Mouse (Mus musculus) thymus, adult 2 months (tissue): ENCODE data around the gene Wscd2.

ENCODE experiments used
- CTCF ChIP-seq: fragments of 200-500 bp; IDR thresholded peaks from 2 replicates; pipeline ENCODE4 v1.5.1; 2012; ENCODE audit warnings: mild to moderate bottlenecking, control low read depth, low read length, moderate library complexity, borderline replicate concordance; ENCODE audit not compliant: control insufficient read depth, poor library complexity, insufficient read depth; ENCODE audit errors: extremely low read depth
- POLR2A ChIP-seq: fragments of 200-500 bp; IDR thresholded peaks from 2 replicates; pipeline ENCODE4 v1.6.1; 2012; ENCODE audit warnings: mild to moderate bottlenecking, low read length, control low read depth, moderate library complexity; ENCODE audit not compliant: control insufficient read depth, poor library complexity, insufficient read depth; ENCODE audit errors: extremely low read depth

DNA sequence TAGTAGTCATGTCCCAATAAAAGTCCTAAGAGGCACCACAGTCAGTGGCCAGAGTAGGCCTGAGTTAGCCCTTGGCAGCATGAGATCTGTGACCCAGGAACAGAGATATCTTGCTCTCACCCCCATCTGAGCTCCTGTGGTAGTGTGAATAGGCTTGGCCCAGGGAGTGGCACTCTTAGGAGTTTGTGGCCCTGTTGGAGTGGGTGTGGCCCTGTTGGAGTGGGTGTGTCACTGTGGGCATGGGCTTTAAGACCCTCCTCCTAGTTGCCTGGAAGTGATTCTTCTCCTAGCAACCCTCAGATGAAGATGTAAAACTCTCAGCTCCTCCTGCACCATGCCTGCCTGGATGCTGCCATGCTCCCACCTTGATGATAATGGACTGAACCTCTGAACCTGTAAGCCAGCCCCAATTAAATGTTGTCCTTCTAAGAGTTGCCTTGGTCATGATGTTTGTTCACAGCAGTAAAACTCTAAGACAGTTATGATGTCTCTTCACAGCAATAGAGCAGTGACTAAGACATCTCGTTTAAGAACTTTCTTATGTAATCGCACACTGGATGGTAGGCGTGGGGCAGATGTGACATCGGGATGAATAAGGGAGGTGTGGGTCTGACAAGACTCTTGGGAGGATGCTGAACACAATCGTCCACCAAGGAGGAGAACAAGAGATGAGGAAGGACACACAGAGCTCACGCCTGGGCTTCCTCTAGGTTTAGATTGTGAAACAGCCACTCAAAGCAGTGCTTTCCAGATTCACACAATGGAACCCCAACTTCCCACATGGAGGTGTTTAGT, 104.0 kb downstream of the Wscd2 start:
- TF ChIP-seq POLR2A (no peak), CTCF (no peak)
